Mouse (Mus musculus) MEL (cell line): ENCODE data around the gene Elk3.

Source experiments
- CHD1 ChIP-seq: IDR thresholded peaks from 2 replicates; pipeline ENCODE4 v1.6.1; 2012; ENCODE audit warnings: low read depth, mild to moderate bottlenecking, inconsistent platforms, low read length, improper control_type of control experiment
- CHD2 ChIP-seq: IDR thresholded peaks from 2 replicates; pipeline ENCODE4 v1.6.1; 2011; ENCODE audit warnings: low read length, improper control_type of control experiment
- CTCF ChIP-seq, 3 experiments: IDR thresholded peaks in 2 of 3; conservative IDR thresholded peaks in 1 of 3; 2 replicates each; pipeline ENCODE4 v1.5.1; 2011 to 2012; ENCODE audit warnings: low read length in 3 of 3, low read depth in 2 of 3, mild to moderate bottlenecking in 2 of 3, improper control_type of control experiment in 1 of 3, inconsistent platforms in 1 of 3, mixed read lengths in 1 of 3, moderate library complexity in 1 of 3; ENCODE audit not compliant: control insufficient read depth in 1 of 3, insufficient read depth in 1 of 3, poor library complexity in 1 of 3, severe bottlenecking in 1 of 3
- EP300 ChIP-seq, 2 experiments: IDR thresholded peaks; 2 replicates each; pipeline ENCODE4 v1.6.1; 2011; ENCODE audit warnings: improper control_type of control experiment in 2 of 2, low read length in 2 of 2, low read depth in 1 of 2, mild to moderate bottlenecking in 1 of 2
- KAT2A ChIP-seq: conservative IDR thresholded peaks from 2 replicates; pipeline ENCODE4 v1.6.1; 2012; ENCODE audit warnings: low read depth, low read length, improper control_type of control experiment, inconsistent platforms
- MXI1 ChIP-seq: IDR thresholded peaks from 2 replicates; pipeline ENCODE4 v1.6.1; 2011; ENCODE audit warnings: mild to moderate bottlenecking, low read depth, low read length, improper control_type of control experiment
- MYB ChIP-seq: IDR thresholded peaks from 2 replicates; pipeline ENCODE4 v1.6.1; 2011; ENCODE audit warnings: mild to moderate bottlenecking, low read depth, low read length, improper control_type of control experiment
- POLR2AphosphoS5 ChIP-seq: IDR thresholded peaks from 2 replicates; pipeline ENCODE4 v1.6.1; 2012; ENCODE audit warnings: low read depth, borderline replicate concordance, mild to moderate bottlenecking, inconsistent platforms, low read length, moderate library complexity, mixed read lengths

- TF ChIP-seq CHD1 (no peak), CHD2 (no peak), KAT2A (no peak), POLR2AphosphoS5 (no peak), CTCF (IDR thresholded peaks at IDR 0.05 in 2 of 3, conservative IDR thresholded peaks at IDR 0.05 in 1 of 3; ENCODE audit: control insufficient read depth in 1 of 3, insufficient read depth in 1 of 3, low read depth in 2 of 3, low read length in 3 of 3, poor library complexity in 1 of 3, severe bottlenecking in 1 of 3) (no peak), EP300 (IDR thresholded peaks at IDR 0.05; ENCODE audit: low read depth in 1 of 2, low read length in 2 of 2) (no peak), MXI1 (no peak), MYB (no peak)
Observed at GRCm38 (mm10) chr10:93324438-93324837, 13.5 kb upstream of the Elk3 start.
